Mouse (Mus musculus): ENCODE measurements around the gene Cbarp. TPM values are rescaled to one million over a fixed set of nuclear protein-coding genes. Genes with fewer than 3 reads are reported as not detected.
A peak's percentile ranks its signal among the peaks of the same experiment; 100 is the strongest.

Gene Cbarp
- polyA plus RNA-seq, 1 experiment from 2014 or later: 5.5 TPM

GRCm38 (mm10) chr10:80131952-80132350 is 8.7 kb downstream of the Cbarp start:
- Histone ChIP-seq H3K27me3 (replicated peaks; ENCODE audit: insufficient read depth, low read length) (no peaks in the 10 kb centered on the region), H3K36me3 (ENCODE audit: insufficient read depth, low read length) (peaks cover 20% of the 10 kb centered on the region), H3K9ac (replicated peaks; ENCODE audit: low read depth) (no peak overlapping the region), H3K4me2 (replicated peaks; ENCODE audit: low read depth, low read length) (no peak overlapping the region), H3K4me1 (ENCODE audit: insufficient read depth, low read depth, low read length) (no peaks in the 10 kb centered on the region), H3K9me3 (ENCODE audit: low read length) (no peaks in the 10 kb centered on the region), H3K4me3 (ENCODE audit: low read depth, low read length) (no peak overlapping the region), H3K27ac (ENCODE audit: low read length) (no peak overlapping the region)
- no peak for TF ChIP-seq EP300 (IDR thresholded peaks at IDR 0.05)
- TF ChIP-seq CTCF (IDR thresholded peaks at IDR 0.05): no peak
- DNase-seq (ENCODE audit: low spot score) (no peak), ATAC-seq (no peak)
- 56% methylated on average over 25 of the region's 27 CpGs for WGBS

- Histone ChIP-seq H3K27me3 (replicated peaks; ENCODE audit: insufficient read depth, low read length) (no peaks in the 10 kb centered on the region), H3K36me3 (ENCODE audit: insufficient read depth, low read length) (peaks cover 25% of the 10 kb centered on the region), H3K4me2 (replicated peaks; ENCODE audit: low read depth, low read length) (no peak overlapping the region), H3K9me3 (ENCODE audit: low read length) (no peaks in the 10 kb centered on the region), H3K4me1 (ENCODE audit: insufficient read depth, low read depth, low read length) (no peaks in the 10 kb centered on the region), H3K4me3 (ENCODE audit: low read depth, low read length) (no peak overlapping the region), H3K27ac (ENCODE audit: low read length) (no peak overlapping the region), H3K9ac (replicated peaks; ENCODE audit: low read depth) (no peak overlapping the region)
- WGBS: 37% methylated on average over 55 of the region's 55 CpGs
- no peak for TF ChIP-seq EP300 (IDR thresholded peaks at IDR 0.05)
- no peak for TF ChIP-seq CTCF (IDR thresholded peaks at IDR 0.05)
- ATAC-seq (no peak), DNase-seq (ENCODE audit: low spot score) (no peak)
These were observed 9.2 kb downstream of the Cbarp start for GRCm38 (mm10) chr10:80131316-80131951.

- TF ChIP-seq CTCF (IDR thresholded peaks at IDR 0.05) (no peak), EP300 (IDR thresholded peaks at IDR 0.05) (no peak)
- DNase-seq (ENCODE audit: low spot score): peak; percentile 32
- ATAC-seq: 0 out of 2 replicates have a peak, but pooled peaks have one; percentile 7
- Histone ChIP-seq H3K9ac (replicated peaks; ENCODE audit: low read depth) (no peak overlapping the region), H3K4me2 (replicated peaks; ENCODE audit: low read depth, low read length) (no peak overlapping the region), H3K27ac (ENCODE audit: low read length) (no peak overlapping the region), H3K4me3 (ENCODE audit: low read depth, low read length) (no peak overlapping the region), H3K36me3 (ENCODE audit: insufficient read depth, low read length) (peaks cover 28% of the 10 kb centered on the region), H3K4me1 (ENCODE audit: insufficient read depth, low read depth, low read length) (no peaks in the 10 kb centered on the region), H3K27me3 (replicated peaks; ENCODE audit: insufficient read depth, low read length) (no peaks in the 10 kb centered on the region), H3K9me3 (ENCODE audit: low read length) (no peaks in the 10 kb centered on the region)
- 71% methylated on average over 18 of the region's 18 CpGs for WGBS
These were observed 10.1 kb downstream of the Cbarp start for GRCm38 (mm10) chr10:80130403-80131031.

GRCm38 (mm10) chr10:80129846-80130245 is 10.8 kb downstream of the Cbarp start:
- Histone ChIP-seq H3K9me3 (ENCODE audit: low read length) (no peaks in the 10 kb centered on the region), H3K4me1 (ENCODE audit: insufficient read depth, low read depth, low read length) (no peaks in the 10 kb centered on the region), H3K4me2 (replicated peaks; ENCODE audit: low read depth, low read length) (no peak overlapping the region), H3K36me3 (ENCODE audit: insufficient read depth, low read length) (peaks cover 28% of the 10 kb centered on the region), H3K9ac (replicated peaks; ENCODE audit: low read depth) (no peak overlapping the region), H3K4me3 (ENCODE audit: low read depth, low read length) (no peak overlapping the region), H3K27ac (ENCODE audit: low read length) (no peak overlapping the region), H3K27me3 (replicated peaks; ENCODE audit: insufficient read depth, low read length) (no peaks in the 10 kb centered on the region)
- ATAC-seq (no peak), DNase-seq (ENCODE audit: low spot score) (no peak)
- WGBS: 89% methylated on average over 9 of the region's 9 CpGs
- TF ChIP-seq EP300 (IDR thresholded peaks at IDR 0.05): no peak
- no peak for TF ChIP-seq CTCF (IDR thresholded peaks at IDR 0.05)

GRCm38 (mm10) chr10:80127920-80128319 is 12.7 kb downstream of the Cbarp start:
- 79% methylated on average over 7 of the region's 8 CpGs for WGBS
- no peak overlapping the region for H3K9ac ChIP-seq (replicated peaks; ENCODE audit: low read depth)
- no peaks in the 10 kb centered on the region for H3K4me1 ChIP-seq (ENCODE audit: insufficient read depth, low read depth, low read length)
- DNase-seq (ENCODE audit: low spot score) (no peak), ATAC-seq (no peak)
- no peak overlapping the region for H3K27ac ChIP-seq (ENCODE audit: low read length)
- no peaks in the 10 kb centered on the region for H3K9me3 ChIP-seq (ENCODE audit: low read length)
- peaks cover 28% of the 10 kb centered on the region for H3K36me3 ChIP-seq (ENCODE audit: insufficient read depth, low read length)
- H3K4me2 ChIP-seq (replicated peaks; ENCODE audit: low read depth, low read length): no peak overlapping the region
- no peak for TF ChIP-seq EP300 (IDR thresholded peaks at IDR 0.05)
- TF ChIP-seq CTCF (IDR thresholded peaks at IDR 0.05): no peak
- H3K27me3 ChIP-seq (replicated peaks; ENCODE audit: insufficient read depth, low read length): no peaks in the 10 kb centered on the region
- H3K4me3 ChIP-seq (ENCODE audit: low read depth, low read length): no peak overlapping the region

- H3K27ac ChIP-seq (ENCODE audit: low read length): no peak overlapping the region
These were observed 16.6 kb downstream of the Cbarp start for GRCm38 (mm10) chr10:80123932-80124562.

More at GRCm38 (mm10) chr10:80123932-80124562, 16.6 kb downstream of the Cbarp start:
- TF ChIP-seq EP300 (IDR thresholded peaks at IDR 0.05) (no peak), CTCF (IDR thresholded peaks at IDR 0.05) (no peak)
- no peak overlapping the region for H3K9ac ChIP-seq (replicated peaks; ENCODE audit: low read depth)
- no peak overlapping the region for H3K4me3 ChIP-seq (ENCODE audit: low read depth, low read length)
- WGBS: 86% methylated on average over 9 of the region's 9 CpGs
- H3K9me3 ChIP-seq (ENCODE audit: low read length): no peaks in the 10 kb centered on the region
- no peak overlapping the region for H3K4me2 ChIP-seq (replicated peaks; ENCODE audit: low read depth, low read length)
- peaks cover 33% of the 10 kb centered on the region; the same call in 1 of the 2 replicates for H3K36me3 ChIP-seq (ENCODE audit: insufficient read depth, low read length)
- peaks cover 2% of the 10 kb centered on the region; the same call in 1 of the 2 replicates for H3K4me1 ChIP-seq (ENCODE audit: insufficient read depth, low read depth, low read length)
- H3K27me3 ChIP-seq (replicated peaks; ENCODE audit: insufficient read depth, low read length): no peaks in the 10 kb centered on the region
- no peak for ATAC-seq
- no peak for DNase-seq (ENCODE audit: low spot score)

All from lung, postnatal 0 days (tissue).